Mouse (Mus musculus) MEL (cell line): ENCODE data around the gene Chchd4.

Experiments
- CTCF ChIP-seq, 3 experiments: IDR thresholded peaks in 2 of 3; conservative IDR thresholded peaks in 1 of 3; 2 replicates each; pipeline ENCODE4 v1.5.1; 2011 to 2012; ENCODE audit warnings: low read length in 3 of 3, low read depth in 2 of 3, mild to moderate bottlenecking in 2 of 3, improper control_type of control experiment in 1 of 3, inconsistent platforms in 1 of 3, mixed read lengths in 1 of 3, moderate library complexity in 1 of 3; ENCODE audit not compliant: control insufficient read depth in 1 of 3, insufficient read depth in 1 of 3, poor library complexity in 1 of 3, severe bottlenecking in 1 of 3
- EP300 ChIP-seq, 2 experiments: IDR thresholded peaks; 2 replicates each; pipeline ENCODE4 v1.6.1; 2011; ENCODE audit warnings: improper control_type of control experiment in 2 of 2, low read length in 2 of 2, low read depth in 1 of 2, mild to moderate bottlenecking in 1 of 2
- GATA1 ChIP-seq: IDR thresholded peaks from 2 replicates; pipeline ENCODE4 v1.6.1; 2011; ENCODE audit warnings: low read depth, low read length, improper control_type of control experiment
- HCFC1 ChIP-seq: IDR thresholded peaks from 2 replicates; pipeline ENCODE4 v1.6.1; 2012; ENCODE audit warnings: low read depth, mild to moderate bottlenecking, inconsistent platforms, low read length, improper control_type of control experiment, moderate library complexity
- MYC ChIP-seq: IDR thresholded peaks from 2 replicates; pipeline ENCODE4 v1.6.1; 2011; ENCODE audit warnings: low read depth, mild to moderate bottlenecking, low read length, improper control_type of control experiment, moderate library complexity
- POLR2A ChIP-seq, 2 experiments: IDR thresholded peaks; 2 replicates each; pipeline ENCODE4 v1.6.1; 2011 to 2012; ENCODE audit warnings: low read length in 2 of 2, mild to moderate bottlenecking in 2 of 2, control low read depth in 1 of 2, improper control_type of control experiment in 1 of 2, low read depth in 1 of 2, moderate library complexity in 1 of 2; ENCODE audit not compliant: control insufficient read depth in 1 of 2, insufficient read depth in 1 of 2, poor library complexity in 1 of 2
- RAD21 ChIP-seq: IDR thresholded peaks from 2 replicates; pipeline ENCODE4 v1.6.1; 2011; ENCODE audit warnings: mild to moderate bottlenecking, low read depth, low read length, improper control_type of control experiment
- RCOR1 ChIP-seq: IDR thresholded peaks from 2 replicates; pipeline ENCODE4 v1.6.1; 2012; ENCODE audit warnings: low read depth, mild to moderate bottlenecking, inconsistent platforms, low read length, improper control_type of control experiment
- SMC3 ChIP-seq: IDR thresholded peaks from 2 replicates; pipeline ENCODE4 v1.6.1; 2011; ENCODE audit warnings: low read depth, low read length, improper control_type of control experiment
- TAL1 ChIP-seq: IDR thresholded peaks from 2 replicates; pipeline ENCODE4 v1.6.1; 2012; ENCODE audit warnings: mild to moderate bottlenecking, inconsistent platforms, low read length, moderate library complexity, mixed read lengths
- TCF12 ChIP-seq: IDR thresholded peaks from 2 replicates; pipeline ENCODE4 v1.6.1; 2014; ENCODE audit warnings: low read depth, mild to moderate bottlenecking, inconsistent platforms, low read length, improper control_type of control experiment, moderate library complexity

GRCm38 (mm10) chr6:91440474-91441144, 32.7 kb downstream of the Chchd4 start:
- TF ChIP-seq GATA1 (no peak), RAD21 (no peak), TAL1 (no peak), CTCF (IDR thresholded peaks at IDR 0.05 in 2 of 3, conservative IDR thresholded peaks at IDR 0.05 in 1 of 3; ENCODE audit: control insufficient read depth in 1 of 3, insufficient read depth in 1 of 3, low read depth in 2 of 3, low read length in 3 of 3, poor library complexity in 1 of 3, severe bottlenecking in 1 of 3) (no peak), TCF12 (peak; percentile 62), HCFC1 (peak; percentile 97), EP300 (IDR thresholded peaks at IDR 0.05; ENCODE audit: low read depth in 1 of 2, low read length in 2 of 2) (no peak; a peak in 1 of 4 replicates), POLR2A (IDR thresholded peaks at IDR 0.05; ENCODE audit: control insufficient read depth in 1 of 2, insufficient read depth in 1 of 2, low read depth in 1 of 2, low read length in 2 of 2, poor library complexity in 1 of 2) (peak; percentile 74 to 100), RCOR1 (no peak), SMC3 (no peak), MYC (0 out of 2 replicates have a peak, but pooled peaks have one; percentile 40)
